Mouse (Mus musculus) lung, embryonic 16.5 days (tissue): ENCODE measurements at regions not wholly inside any gene's neighbourhood (a gene's known extent, or its start where the extent isn't known, plus 50 kb on each side); places are given as distances from the start of the nearest gene placed in this dataset.

Experiments used
- ATAC-seq: fragments of 200-750 bp; cut with Nextera tagmentation; 2 replicates; pipeline ENCODE4 v1.8.0; 2017; ENCODE audit warnings: low read depth, mild to moderate bottlenecking, moderate library complexity
- H3K27ac ChIP-seq: fragments of 300-500 bp; sonication (generic); 2 replicates; pipeline ENCODE4 v1.5.1; 2014; ENCODE audit warnings: mild to moderate bottlenecking, control low read depth, low read length
- H3K27me3 ChIP-seq: fragments of 300-500 bp; sonication (generic); 2 replicates; pipeline ENCODE4 v1.6.1; 2014; ENCODE audit warnings: low read depth, low read length, mixed read lengths; ENCODE audit not compliant: control insufficient read depth, insufficient read depth
- H3K36me3 ChIP-seq: fragments of 300-500 bp; sonication (generic); 2 replicates; pipeline ENCODE4 v1.6.1; 2014; ENCODE audit warnings: low read length; ENCODE audit not compliant: control insufficient read depth, insufficient read depth
- H3K4me1 ChIP-seq: fragments of 300-500 bp; sonication (generic); replicated peaks from 2 replicates; pipeline ENCODE4 v1.6.1; 2014; ENCODE audit warnings: low read length, mixed read lengths; ENCODE audit not compliant: control insufficient read depth, insufficient read depth
- H3K4me2 ChIP-seq: fragments of 300-500 bp; sonication (generic); 2 replicates; pipeline ENCODE4 v1.6.1; 2014; ENCODE audit warnings: low read depth, low read length, control low read depth
- H3K4me3 ChIP-seq: fragments of 300-500 bp; sonication (generic); 2 replicates; pipeline ENCODE4 v1.5.1; 2014; ENCODE audit warnings: mild to moderate bottlenecking, low read length, control low read depth
- H3K9ac ChIP-seq: fragments of 300-500 bp; sonication (generic); 2 replicates; pipeline ENCODE4 v1.6.1; 2014; ENCODE audit warnings: low read length, control low read depth
- H3K9me3 ChIP-seq: fragments of 300-500 bp; sonication (generic); 2 replicates; pipeline ENCODE4 v1.6.1; 2016; ENCODE audit warnings: low read length; ENCODE audit not compliant: control insufficient read depth
- WGBS: fragments of 180-500 bp; shearing (Covaris S2); extraction: QIAGEN DNeasy Blood & Tissue Kit; methylation state at CpG from one replicate; pipeline ENCODE4 v1.1.7; 2014; 5-methylcytosine and 5-hydroxymethylcytosine counted together

- no peak overlapping the region for H3K4me3 ChIP-seq
- WGBS = 69% methylated on average over 1 of the region's 1 CpGs
- H3K36me3 ChIP-seq = no peaks in the 10 kb centered on the region
- H3K9ac ChIP-seq = no peak overlapping the region
- H3K4me2 ChIP-seq = no peak overlapping the region
- no peaks in the 10 kb centered on the region for H3K4me1 ChIP-seq
- no peaks in the 10 kb centered on the region for H3K9me3 ChIP-seq
- no peaks in the 10 kb centered on the region for H3K27me3 ChIP-seq
- no peak for ATAC-seq
- no peak overlapping the region for H3K27ac ChIP-seq
Measured at GRCm38 (mm10) chr9:24006353-24006752, 91.4 kb upstream of the Npsr1 start.

- no peak for ATAC-seq
- no peaks in the 10 kb centered on the region for H3K36me3 ChIP-seq
- H3K4me3 ChIP-seq = no peak overlapping the region
- WGBS = 45% methylated on average over 4 of the region's 4 CpGs
- H3K9ac ChIP-seq = no peak overlapping the region
- no peaks in the 10 kb centered on the region for H3K4me1 ChIP-seq
- no peak overlapping the region for H3K27ac ChIP-seq
- no peaks in the 10 kb centered on the region for H3K27me3 ChIP-seq
- H3K4me2 ChIP-seq = no peak overlapping the region
- no peaks in the 10 kb centered on the region for H3K9me3 ChIP-seq
Measured at GRCm38 (mm10) chr9:24038274-24038673, 59.5 kb upstream of the Npsr1 start.
